Mouse (Mus musculus) forebrain, embryonic 11.5 days (tissue): ENCODE data around the gene 1700037C18Rik. TPM values are rescaled to one million over a fixed set of nuclear protein-coding genes. Genes with fewer than 3 reads are reported as not detected.
A peak's percentile ranks its signal among the peaks of the same experiment; 100 is the strongest.

Experiments
- ATAC-seq: fragments of 200-750 bp; cut with Nextera tagmentation; replicated peaks from 2 replicates; pipeline ENCODE4 v1.8.0; 2017; ENCODE audit warnings: moderate TSS enrichment; ENCODE audit not compliant: low FRiP score
- DNase-seq: peaks from one replicate; pipeline ENCODE4 v3.0.0-alpha.2; 2017; ENCODE audit warnings: low spot score
- H3K27ac ChIP-seq: fragments of 300-500 bp; sonication (generic); 2 replicates; pipeline ENCODE4 v1.5.1; 2014; ENCODE audit warnings: low read depth, low read length
- H3K27me3 ChIP-seq: fragments of 300-500 bp; sonication (generic); 2 replicates; pipeline ENCODE4 v1.6.1; 2014; ENCODE audit warnings: mild to moderate bottlenecking, low read length, mixed read lengths; ENCODE audit not compliant: control insufficient read depth, insufficient read depth
- H3K36me3 ChIP-seq: fragments of 300-500 bp; sonication (generic); 2 replicates; pipeline ENCODE4 v1.6.1; 2014; ENCODE audit warnings: mild to moderate bottlenecking, low read length, moderate library complexity, mixed read lengths; ENCODE audit not compliant: control insufficient read depth, insufficient read depth
- H3K4me1 ChIP-seq: fragments of 300-500 bp; sonication (generic); replicated peaks from 2 replicates; pipeline ENCODE4 v1.6.1; 2014; ENCODE audit warnings: low read length, mixed read lengths; ENCODE audit not compliant: control insufficient read depth, insufficient read depth
- H3K4me2 ChIP-seq: fragments of 300-500 bp; sonication (generic); 2 replicates; pipeline ENCODE4 v1.6.1; 2014; ENCODE audit warnings: low read depth, mild to moderate bottlenecking, low read length, moderate library complexity, mixed read lengths; ENCODE audit not compliant: severe bottlenecking
- H3K4me3 ChIP-seq: fragments of 300-500 bp; sonication (generic); 2 replicates; pipeline ENCODE4 v1.5.1; 2014; ENCODE audit warnings: low read depth, low read length
- H3K9ac ChIP-seq: fragments of 300-500 bp; sonication (generic); 2 replicates; pipeline ENCODE4 v1.6.1; 2014; ENCODE audit warnings: low read length
- H3K9me3 ChIP-seq: fragments of 300-500 bp; sonication (generic); 2 replicates; pipeline ENCODE4 v1.6.1; 2016; ENCODE audit warnings: low read length, mixed read lengths; ENCODE audit not compliant: control insufficient read depth
- WGBS: fragments of 180-500 bp; shearing (Covaris S2); extraction: QIAGEN DNeasy Blood & Tissue Kit; methylation state at CpG from one replicate; pipeline ENCODE4 v1.1.7; 2014; 5-methylcytosine and 5-hydroxymethylcytosine counted together
- polyA plus RNA-seq: library from polyadenylated mRNA; unstranded; fragments of >200 nt; fragmentation: Nextera tagmentation; extraction: Ambion mirVana; gene quantifications from 2 replicates; pipeline ENCODE4 v1.2.1, GENCODE M21; 2014

1700037C18Rik gene
- polyA plus RNA-seq, 1 experiment from 2014 or later, result 7.3 TPM

DNA sequence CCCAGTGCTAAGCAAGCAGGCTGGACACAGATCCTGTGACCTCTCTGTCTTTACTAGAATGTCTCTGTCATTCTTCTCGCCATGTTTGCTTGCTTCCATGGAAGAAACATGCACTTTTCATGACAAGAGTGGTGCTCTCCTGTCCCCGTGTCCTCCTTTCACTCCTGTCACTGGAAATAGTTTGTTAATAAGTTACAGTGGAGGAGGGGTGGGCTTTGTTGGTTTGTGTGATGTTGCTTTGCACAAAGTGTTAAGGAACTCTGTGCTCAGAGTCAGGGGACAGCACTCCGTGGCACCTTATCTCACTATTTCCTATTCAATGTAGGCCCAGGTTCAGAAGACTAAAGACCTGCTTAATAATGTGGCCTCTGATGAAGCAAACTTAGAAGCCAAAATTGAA is 15.0 kb upstream of the 1700037C18Rik start:
- WGBS, result 93% methylated on average over 3 of the region's 3 CpGs
- H3K4me2 ChIP-seq, result no peak overlapping the region
- no peaks in the 10 kb centered on the region for H3K27me3 ChIP-seq
- ATAC-seq, result no peak
- no peak overlapping the region for H3K27ac ChIP-seq
- H3K36me3 ChIP-seq, result no peaks in the 10 kb centered on the region
- H3K4me1 ChIP-seq, result no peaks in the 10 kb centered on the region
- no peaks in the 10 kb centered on the region for H3K9me3 ChIP-seq
- H3K4me3 ChIP-seq, result no peak overlapping the region
- no peak overlapping the region for H3K9ac ChIP-seq
- peak; percentile 2 for DNase-seq

DNA sequence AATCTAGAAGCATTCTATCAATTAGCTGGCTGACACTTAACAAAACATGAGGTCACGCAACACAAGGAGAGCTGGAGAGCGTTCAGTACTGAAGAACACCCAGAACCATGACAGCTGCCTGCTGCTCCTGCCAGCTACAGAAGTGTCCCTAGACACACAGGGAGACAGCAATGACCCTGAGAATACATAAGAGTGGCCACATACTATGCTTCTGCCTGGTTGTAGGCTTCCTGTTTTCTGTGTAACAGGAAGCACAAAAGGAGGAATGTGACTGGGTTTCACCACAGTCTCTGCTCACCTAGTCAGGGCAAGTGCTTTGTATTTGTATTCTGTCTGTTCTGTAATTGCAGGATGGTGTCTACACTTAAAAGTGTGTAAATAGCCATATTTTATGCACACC is 12.3 kb upstream of the 1700037C18Rik start:
- no peaks in the 10 kb centered on the region for H3K9me3 ChIP-seq
- H3K4me3 ChIP-seq, result no peak overlapping the region
- no peak for ATAC-seq
- H3K4me2 ChIP-seq, result no peak overlapping the region
- no peak overlapping the region for H3K9ac ChIP-seq
- H3K36me3 ChIP-seq, result no peaks in the 10 kb centered on the region
- no peaks in the 10 kb centered on the region for H3K27me3 ChIP-seq
- no peaks in the 10 kb centered on the region for H3K4me1 ChIP-seq
- 90% methylated on average over 2 of the region's 2 CpGs for WGBS
- H3K27ac ChIP-seq, result no peak overlapping the region
- peak; percentile 30 for DNase-seq

- Histone ChIP-seq H3K4me1 (peaks cover 4% of the 10 kb centered on the region; the same call in 1 of the 2 replicates), H3K9ac (peak overlapping the region; percentile 63), H3K4me2 (peak overlapping the region; percentile 60), H3K36me3 (no peaks in the 10 kb centered on the region; the same call in 1 of the 2 replicates), H3K27me3 (no peaks in the 10 kb centered on the region), H3K4me3 (peak overlapping the region; percentile 44), H3K27ac (no peak overlapping the region; the same call in 1 of the 2 replicates), H3K9me3 (no peaks in the 10 kb centered on the region)
- ATAC-seq (no peak), DNase-seq (no peak)
- WGBS, result 11% methylated on average over 20 of the region's 20 CpGs
Observed at GRCm38 (mm10) chr16:3909118-3909517, 629 bp upstream of the 1700037C18Rik start.

DNA sequence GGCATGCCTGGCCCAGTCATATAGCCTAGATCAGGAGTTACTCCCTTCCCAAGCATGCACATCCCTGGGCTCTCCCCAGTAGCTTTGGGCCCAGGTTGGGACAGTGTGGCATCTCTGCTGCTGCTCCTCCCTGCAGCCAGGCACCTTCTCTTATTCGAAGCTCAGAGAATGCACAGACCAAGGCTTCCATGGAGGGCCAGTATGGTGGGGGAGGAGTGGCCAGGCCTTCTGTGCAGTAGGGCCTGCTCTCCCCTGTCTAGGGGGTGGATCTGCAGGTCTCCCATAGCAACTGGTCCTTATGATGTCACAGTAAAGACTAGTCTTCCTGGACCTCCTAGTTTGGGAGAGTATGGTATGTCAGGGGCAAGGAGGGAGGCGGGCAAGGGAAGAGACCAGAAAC is 1.0 kb downstream of the 1700037C18Rik start:
- Histone ChIP-seq H3K27ac (no peak overlapping the region), H3K36me3 (no peaks in the 10 kb centered on the region), H3K27me3 (no peaks in the 10 kb centered on the region), H3K4me1 (peaks cover 4% of the 10 kb centered on the region; the same call in 1 of the 2 replicates), H3K4me2 (no peak overlapping the region), H3K4me3 (no peak overlapping the region), H3K9me3 (no peaks in the 10 kb centered on the region), H3K9ac (no peak overlapping the region)
- ATAC-seq, result no peak
- no peak for DNase-seq
- 81% methylated on average over 2 of the region's 2 CpGs for WGBS

DNA sequence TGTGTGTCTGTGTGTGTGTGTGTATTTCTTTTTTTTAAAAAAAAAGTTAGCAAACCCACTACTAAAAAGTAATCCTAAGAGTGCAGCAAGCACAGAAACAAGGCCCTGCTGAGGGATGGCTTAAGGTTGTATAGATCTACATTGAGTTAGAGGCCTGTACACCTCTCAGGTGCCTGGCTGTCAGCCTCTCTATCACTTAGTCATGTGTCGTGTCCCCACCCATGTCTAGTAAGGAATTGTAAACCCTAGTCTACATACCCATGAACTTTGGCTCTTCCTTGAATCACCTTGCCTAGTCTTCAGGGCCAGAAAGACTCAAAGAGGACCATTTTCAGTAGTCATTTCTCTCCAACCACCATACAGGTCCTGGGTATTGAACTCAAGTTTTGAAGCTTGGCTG is 11.9 kb downstream of the 1700037C18Rik start:
- Histone ChIP-seq H3K27ac (no peak overlapping the region), H3K27me3 (no peaks in the 10 kb centered on the region), H3K36me3 (peaks cover 10% of the 10 kb centered on the region; the same call in 1 of the 2 replicates), H3K9ac (no peak overlapping the region), H3K9me3 (no peaks in the 10 kb centered on the region), H3K4me3 (no peak overlapping the region), H3K4me1 (no peaks in the 10 kb centered on the region), H3K4me2 (no peak overlapping the region)
- no peak for ATAC-seq
- DNase-seq, result no peak
- WGBS, result 84% methylated on average over 1 of the region's 1 CpGs

DNA sequence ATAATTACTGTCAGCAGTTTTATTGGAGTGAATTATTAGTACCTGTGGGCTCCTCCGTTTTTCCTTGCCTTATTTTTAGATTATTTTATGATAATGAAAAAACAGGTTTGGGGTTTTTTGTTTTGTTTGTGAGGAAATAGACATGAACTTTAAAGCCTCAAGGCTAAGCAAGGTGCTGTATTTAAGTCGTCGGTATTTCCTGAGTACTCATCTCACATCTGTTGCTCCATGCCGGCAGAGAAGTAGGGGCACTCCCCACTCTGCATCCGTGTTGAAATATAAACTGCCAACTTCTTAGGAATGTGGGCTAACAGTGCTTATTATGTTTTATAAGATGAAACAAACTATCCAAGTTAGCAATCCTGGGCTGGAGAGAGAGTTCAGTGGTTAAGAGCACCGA is 12.4 kb downstream of the 1700037C18Rik start:
- H3K27me3 ChIP-seq, result no peaks in the 10 kb centered on the region
- H3K9me3 ChIP-seq, result no peaks in the 10 kb centered on the region
- H3K9ac ChIP-seq, result no peak overlapping the region
- no peak overlapping the region for H3K4me3 ChIP-seq
- no peaks in the 10 kb centered on the region for H3K4me1 ChIP-seq
- ATAC-seq, result no peak
- peaks cover 10% of the 10 kb centered on the region; the same call in 1 of the 2 replicates for H3K36me3 ChIP-seq
- H3K4me2 ChIP-seq, result no peak overlapping the region
- H3K27ac ChIP-seq, result no peak overlapping the region
- WGBS, result 89% methylated on average over 6 of the region's 6 CpGs
- no peak for DNase-seq

DNA sequence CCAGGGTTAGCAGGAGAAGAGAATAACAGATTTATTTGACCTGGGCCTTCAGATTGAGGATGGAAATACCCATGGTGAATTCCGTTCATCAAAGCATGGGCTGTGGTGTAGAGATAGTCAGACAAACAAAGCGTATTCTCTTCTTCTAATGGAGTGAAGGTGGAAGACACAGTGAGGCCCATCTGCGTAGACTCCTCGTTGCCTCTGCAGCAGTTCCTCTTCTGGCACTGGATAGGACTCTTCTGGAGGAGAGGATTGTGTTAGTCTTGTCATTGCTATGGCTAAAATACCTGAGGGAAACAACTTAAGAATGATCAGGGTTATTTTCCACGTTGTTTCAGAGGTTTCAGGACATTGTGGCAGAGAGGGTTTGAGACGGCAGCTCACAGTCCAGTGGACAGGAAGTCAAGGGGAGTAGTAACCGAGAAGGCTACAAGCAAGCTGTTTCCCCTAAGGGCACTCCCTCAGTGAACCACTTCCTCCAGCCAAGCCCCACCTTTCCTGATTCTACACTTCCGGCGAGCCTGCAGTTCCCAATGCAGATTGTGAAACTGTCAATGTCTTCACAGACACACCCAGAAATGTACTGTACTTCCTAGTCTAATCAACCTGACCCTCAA is 13.2 kb downstream of the 1700037C18Rik start:
- Histone ChIP-seq H3K4me3 (no peak overlapping the region), H3K27ac (no peak overlapping the region), H3K9me3 (no peaks in the 10 kb centered on the region), H3K4me2 (no peak overlapping the region), H3K4me1 (no peaks in the 10 kb centered on the region), H3K36me3 (peaks cover 8% of the 10 kb centered on the region; the same call in 1 of the 2 replicates), H3K9ac (no peak overlapping the region), H3K27me3 (no peaks in the 10 kb centered on the region)
- no peak for ATAC-seq
- no peak for DNase-seq
- 81% methylated on average over 9 of the region's 9 CpGs for WGBS

GRCm38 (mm10) chr16:3893739-3894138 is 14.8 kb downstream of the 1700037C18Rik start:
- WGBS, result 92% methylated on average over 3 of the region's 3 CpGs
- Histone ChIP-seq H3K4me3 (no peak overlapping the region), H3K27ac (no peak overlapping the region), H3K27me3 (no peaks in the 10 kb centered on the region), H3K36me3 (no peaks in the 10 kb centered on the region), H3K9me3 (no peaks in the 10 kb centered on the region), H3K4me2 (no peak overlapping the region), H3K9ac (no peak overlapping the region), H3K4me1 (no peaks in the 10 kb centered on the region)
- no peak for DNase-seq
- no peak for ATAC-seq

DNA sequence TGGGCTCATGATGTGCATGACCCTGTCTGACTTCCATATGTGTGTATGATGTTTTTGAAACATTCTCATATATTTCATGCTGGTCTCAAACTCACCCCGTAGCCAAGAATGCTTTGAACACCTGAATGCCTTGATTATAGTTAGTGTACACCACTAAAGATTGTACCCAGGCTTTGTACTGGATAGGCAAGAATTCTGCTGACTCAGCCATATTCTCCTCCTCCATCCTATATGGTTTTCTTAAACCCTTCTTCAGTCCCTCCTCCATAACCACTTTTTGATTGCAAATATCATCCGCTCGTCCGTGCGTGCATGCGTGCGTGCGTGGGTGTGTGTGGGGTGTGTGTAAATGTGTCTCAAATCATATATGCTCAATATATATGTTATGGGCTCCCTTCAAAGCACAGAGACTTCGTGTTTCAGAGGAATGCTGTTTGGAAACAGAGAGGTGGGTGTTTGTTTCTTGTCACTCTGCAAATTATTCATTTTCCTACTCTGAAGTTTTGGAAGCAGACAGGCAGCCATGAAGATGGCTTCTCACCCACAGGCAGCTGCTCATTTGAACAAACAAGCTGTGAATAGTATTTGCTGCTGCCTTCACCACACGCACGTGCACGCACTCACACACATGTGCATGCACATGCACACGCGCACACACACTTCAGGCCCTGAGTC is 16.7 kb downstream of the 1700037C18Rik start:
- no peaks in the 10 kb centered on the region for H3K36me3 ChIP-seq
- H3K4me3 ChIP-seq, result no peak overlapping the region
- H3K9me3 ChIP-seq, result no peaks in the 10 kb centered on the region
- no peaks in the 10 kb centered on the region for H3K27me3 ChIP-seq
- WGBS, result 94% methylated on average over 14 of the region's 14 CpGs
- H3K27ac ChIP-seq, result no peak overlapping the region
- no peak overlapping the region for H3K9ac ChIP-seq
- no peaks in the 10 kb centered on the region for H3K4me1 ChIP-seq
- no peak overlapping the region for H3K4me2 ChIP-seq
- DNase-seq (no peak), ATAC-seq (no peak)
